Mouse (Mus musculus) myocyte (in vitro differentiated cells): Measurements from ENCODE around the gene Bora. TPM values are rescaled to one million over a fixed set of nuclear protein-coding genes. Genes with fewer than 3 reads are reported as not detected.
"Not testable (repeated sequence)": the region's sequence is repeated elsewhere in the genome, so short reads cannot be mapped to it uniquely, and the experiment has no call there.

Experiments
- H3K27me3 ChIP-seq: one replicate; pipeline ENCODE4 v1.6.1; 2011; ENCODE audit not compliant: control insufficient read depth, insufficient read depth, insufficient read length
- H3K36me3 ChIP-seq: one replicate; pipeline ENCODE4 v1.6.1; 2011; ENCODE audit not compliant: control insufficient read depth, insufficient read depth
- H3K4me2 ChIP-seq: one replicate; pipeline ENCODE4 v1.6.1; 2011; ENCODE audit warnings: low read depth, control low read depth
- H3K4me3 ChIP-seq: one replicate; pipeline ENCODE4 v1.5.1; 2011; ENCODE audit warnings: mild to moderate bottlenecking, control low read depth, moderate library complexity
- H3K79me2 ChIP-seq: one replicate; pipeline ENCODE4 v1.6.1; 2011; ENCODE audit not compliant: control insufficient read depth, insufficient read depth
- H3ac ChIP-seq: one replicate; pipeline ENCODE4 v1.6.1; 2011; ENCODE audit not compliant: control insufficient read depth, insufficient read length
- CEBPB ChIP-seq: IDR thresholded peaks from 2 replicates; pipeline ENCODE4 v1.6.1; 2011; ENCODE audit warnings: mild to moderate bottlenecking, moderate library complexity; ENCODE audit not compliant: poor library complexity, insufficient read depth, severe bottlenecking
- E2F4 ChIP-seq: IDR thresholded peaks from one replicate; pipeline ENCODE4 v1.6.1; 2011; ENCODE audit warnings: mild to moderate bottlenecking, control low read depth, moderate library complexity; ENCODE audit not compliant: insufficient read depth
- MAX ChIP-seq: IDR thresholded peaks from one replicate; pipeline ENCODE4 v1.6.1; 2011; ENCODE audit warnings: low read depth, mild to moderate bottlenecking, control low read depth
- MYOD1 ChIP-seq, 3 experiments: IDR thresholded peaks; one replicate each; pipeline ENCODE4 v1.6.1; 2011; ENCODE audit warnings: control low read depth in 2 of 3, low read depth in 2 of 3, mild to moderate bottlenecking in 2 of 3, moderate library complexity in 1 of 3; ENCODE audit not compliant: insufficient read length in 2 of 3, control insufficient read depth in 1 of 3
- MYOG ChIP-seq, 3 experiments: IDR thresholded peaks; one replicate each; pipeline ENCODE4 v1.6.1; 2011; ENCODE audit warnings: control low read depth in 2 of 3, low read depth in 2 of 3, mild to moderate bottlenecking in 2 of 3; ENCODE audit not compliant: insufficient read length in 2 of 3, control insufficient read depth in 1 of 3, insufficient read depth in 1 of 3
- POLR2A ChIP-seq: IDR thresholded peaks from one replicate; pipeline ENCODE4 v1.6.1; 2011; ENCODE audit warnings: low read depth, mild to moderate bottlenecking, control low read depth, moderate library complexity; ENCODE audit not compliant: insufficient read length
- POLR2AphosphoS2 ChIP-seq: IDR thresholded peaks from one replicate; pipeline ENCODE4 v1.6.1; 2011; ENCODE audit warnings: low read depth, control low read depth; ENCODE audit not compliant: insufficient read length
- REST ChIP-seq: IDR thresholded peaks from one replicate; pipeline ENCODE4 v1.6.1; 2011; ENCODE audit warnings: mild to moderate bottlenecking, control low read depth, moderate library complexity; ENCODE audit not compliant: insufficient read depth, insufficient read length
- SRF ChIP-seq: IDR thresholded peaks from one replicate; pipeline ENCODE4 v1.6.1; 2011; ENCODE audit warnings: low read depth; ENCODE audit not compliant: control insufficient read depth, insufficient read length
- TCF12 ChIP-seq: IDR thresholded peaks from one replicate; pipeline ENCODE4 v1.6.1; 2011; ENCODE audit warnings: mild to moderate bottlenecking, control low read depth; ENCODE audit not compliant: poor library complexity, insufficient read depth, severe bottlenecking
- TCF3 ChIP-seq: IDR thresholded peaks from one replicate; pipeline ENCODE4 v1.6.1; 2011; ENCODE audit warnings: low read depth, control low read depth; ENCODE audit not compliant: insufficient read length
- USF1 ChIP-seq: IDR thresholded peaks from one replicate; pipeline ENCODE4 v1.6.1; 2011; ENCODE audit warnings: low read depth, mild to moderate bottlenecking, control low read depth, moderate library complexity
- polyA plus RNA-seq: library from polyadenylated mRNA; unstranded; fragments of >200 nt; fragmentation: generic; extraction: Trizol; gene quantifications from one replicate; pipeline ENCODE4 v1.2.1, GENCODE M21; 2012; ENCODE audit warnings: missing spikeins

The Bora gene
- polyA plus RNA-seq, 1 experiment = 4.3 TPM

- TF ChIP-seq POLR2AphosphoS2 = no peak
- no peak for TF ChIP-seq E2F4
- no peak for TF ChIP-seq MAX
- no peak for TF ChIP-seq USF1
- no peak for TF ChIP-seq REST
- TF ChIP-seq TCF3 = no peak
- no peak for TF ChIP-seq POLR2A
- no peak for TF ChIP-seq MYOG (IDR thresholded peaks at IDR 0.05; ENCODE audit: control insufficient read depth in 1 of 3, insufficient read depth in 1 of 3, insufficient read length in 2 of 3, low read depth in 2 of 3)
- peaks cover 12% of the 10 kb centered on the region for H3K36me3 ChIP-seq
- H3ac ChIP-seq = no peak overlapping the region
- no peak overlapping the region for H3K4me2 ChIP-seq
- no peak overlapping the region for H3K4me3 ChIP-seq
- peaks cover 23% of the 10 kb centered on the region for H3K79me2 ChIP-seq
- no peaks in the 10 kb centered on the region for H3K27me3 ChIP-seq
Measured at GRCm38 (mm10) chr14:99036039-99036438, 10.0 kb upstream of the Bora start.

- TF ChIP-seq CEBPB (no peak), TCF12 (no peak), POLR2AphosphoS2 (no peak), E2F4 (no peak), POLR2A (no peak), USF1 (no peak), MYOG (IDR thresholded peaks at IDR 0.05; ENCODE audit: control insufficient read depth in 1 of 3, insufficient read depth in 1 of 3, insufficient read length in 2 of 3, low read depth in 2 of 3) (no peak), MYOD1 (IDR thresholded peaks at IDR 0.05; ENCODE audit: control insufficient read depth in 1 of 3, insufficient read length in 2 of 3, low read depth in 2 of 3) (no peak), TCF3 (no peak), MAX (no peak), REST (no peak)
Measured at GRCm38 (mm10) chr14:99037703-99038102, 8.3 kb upstream of the Bora start.

GRCm38 (mm10) chr14:99039308-99039707, 6.7 kb upstream of the Bora start:
- not testable (repeated sequence) for H3K27me3 ChIP-seq, H3K4me3 ChIP-seq, H3ac ChIP-seq, H3K4me2 ChIP-seq
- H3K36me3 ChIP-seq = peaks cover 12% of the 10 kb centered on the region
- H3K79me2 ChIP-seq = peaks cover 53% of the 10 kb centered on the region

More at GRCm38 (mm10) chr14:99037703-99038102, 8.3 kb upstream of the Bora start:
- no peak overlapping the region for H3K4me2 ChIP-seq
- H3K27me3 ChIP-seq = no peaks in the 10 kb centered on the region
- H3ac ChIP-seq = no peak overlapping the region
- H3K36me3 ChIP-seq = peaks cover 12% of the 10 kb centered on the region
- no peak overlapping the region for H3K4me3 ChIP-seq
- peaks cover 40% of the 10 kb centered on the region for H3K79me2 ChIP-seq

GRCm38 (mm10) chr14:99041416-99041815, 4.6 kb upstream of the Bora start:
- Histone ChIP-seq H3K27me3 (no peaks in the 10 kb centered on the region), H3ac (no peak overlapping the region), H3K4me2 (no peak overlapping the region), H3K4me3 (no peak overlapping the region), H3K36me3 (peaks cover 6% of the 10 kb centered on the region), H3K79me2 (peaks cover 64% of the 10 kb centered on the region)
- TF ChIP-seq MYOG (IDR thresholded peaks at IDR 0.05; ENCODE audit: control insufficient read depth in 1 of 3, insufficient read depth in 1 of 3, insufficient read length in 2 of 3, low read depth in 2 of 3) = no peak
- TF ChIP-seq E2F4 = no peak
- no peak for TF ChIP-seq CEBPB
- no peak for TF ChIP-seq POLR2A
- TF ChIP-seq POLR2AphosphoS2 = no peak
- no peak for TF ChIP-seq SRF
- TF ChIP-seq MAX = no peak
- no peak for TF ChIP-seq REST
- no peak for TF ChIP-seq MYOD1 (IDR thresholded peaks at IDR 0.05; ENCODE audit: control insufficient read depth in 1 of 3, insufficient read length in 2 of 3, low read depth in 2 of 3)
- no peak for TF ChIP-seq TCF12
- no peak for TF ChIP-seq TCF3
- TF ChIP-seq USF1 = no peak

GRCm38 (mm10) chr14:99043499-99043898, 2.5 kb upstream of the Bora start:
- Histone ChIP-seq H3K4me2 (peak overlapping the region; percentile 73), H3K79me2 (peaks cover 85% of the 10 kb centered on the region), H3ac (no peak overlapping the region), H3K36me3 (peaks cover 6% of the 10 kb centered on the region), H3K27me3 (no peaks in the 10 kb centered on the region), H3K4me3 (no peak overlapping the region)
- TF ChIP-seq POLR2A (no peak), TCF12 (no peak), MYOD1 (IDR thresholded peaks at IDR 0.05; ENCODE audit: control insufficient read depth in 1 of 3, insufficient read length in 2 of 3, low read depth in 2 of 3) (no peak), POLR2AphosphoS2 (no peak), REST (no peak), E2F4 (no peak), CEBPB (no peak), USF1 (no peak), MAX (no peak), TCF3 (no peak)
